Mouse (Mus musculus): ENCODE measurements at regions not wholly inside any gene's neighbourhood (a gene's known extent, or its start where the extent isn't known, plus 50 kb on each side); places are given as distances from the start of the nearest gene placed in this dataset.

DNA sequence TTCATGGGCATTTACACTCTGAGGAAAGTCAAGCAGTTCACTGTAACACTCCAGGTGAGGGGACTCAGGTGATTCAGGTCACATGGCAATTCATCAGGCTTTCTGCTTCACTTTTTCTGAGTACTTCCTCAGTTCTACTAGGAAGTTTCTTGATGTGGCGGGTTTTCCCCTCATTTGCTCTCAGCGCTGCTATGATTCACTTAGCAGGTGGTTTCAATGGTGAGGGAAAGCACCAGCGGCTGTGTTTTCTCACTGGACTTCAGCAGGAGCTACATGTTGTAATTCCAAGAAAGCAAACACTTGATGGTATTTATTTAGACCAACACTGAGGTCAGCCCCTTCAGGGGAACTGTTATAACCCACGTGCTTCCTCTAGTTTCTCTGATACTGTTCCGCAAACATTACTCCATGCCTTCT lies 229.4 kb downstream of the Gm7489 start:
- TF ChIP-seq TCF12 (IDR thresholded peaks at IDR 0.05; ENCODE audit: insufficient read depth, poor library complexity, severe bottlenecking), result no peak
- TF ChIP-seq USF1 (IDR thresholded peaks at IDR 0.05; ENCODE audit: low read depth), result no peak
- no peak for TF ChIP-seq SRF (IDR thresholded peaks at IDR 0.05; ENCODE audit: control insufficient read depth, insufficient read length, low read depth)

All from myocyte (in vitro differentiated cells).